Mouse (Mus musculus) myocyte (in vitro differentiated cells): ENCODE measurements at regions not wholly inside any gene's neighbourhood (a gene's known extent, or its start where the extent isn't known, plus 50 kb on each side); places are given as distances from the start of the nearest gene placed in this dataset.

Experiments
- MYOG ChIP-seq, 3 experiments: IDR thresholded peaks; one replicate each; pipeline ENCODE4 v1.6.1; 2011; ENCODE audit warnings: control low read depth in 2 of 3, low read depth in 2 of 3, mild to moderate bottlenecking in 2 of 3; ENCODE audit not compliant: insufficient read length in 2 of 3, control insufficient read depth in 1 of 3, insufficient read depth in 1 of 3
- POLR2A ChIP-seq: IDR thresholded peaks from one replicate; pipeline ENCODE4 v1.6.1; 2011; ENCODE audit warnings: low read depth, mild to moderate bottlenecking, control low read depth, moderate library complexity; ENCODE audit not compliant: insufficient read length
- USF1 ChIP-seq: IDR thresholded peaks from one replicate; pipeline ENCODE4 v1.6.1; 2011; ENCODE audit warnings: low read depth, mild to moderate bottlenecking, control low read depth, moderate library complexity

GRCm38 (mm10) chr8:26384305-26384993 lies 265.1 kb downstream of the Gm45692 start:
- no peak for TF ChIP-seq USF1
- no peak for TF ChIP-seq POLR2A
- no peak for TF ChIP-seq MYOG (IDR thresholded peaks at IDR 0.05; ENCODE audit: control insufficient read depth in 1 of 3, insufficient read depth in 1 of 3, insufficient read length in 2 of 3, low read depth in 2 of 3)
